Mouse (Mus musculus): ENCODE measurements around the gene Pdzk1. TPM values are rescaled to one million over a fixed set of nuclear protein-coding genes. Genes with fewer than 3 reads are reported as not detected.

The Pdzk1 gene
- polyA plus RNA-seq, 1 experiment, result 0.08 TPM

- Histone ChIP-seq H3K4me3 (no peak overlapping the region), H3K27me3 (ENCODE audit: control insufficient read depth, insufficient read depth, insufficient read length) (no peaks in the 10 kb centered on the region), H3ac (ENCODE audit: control insufficient read depth, insufficient read length) (no peak overlapping the region), H3K79me2 (ENCODE audit: control insufficient read depth, insufficient read depth) (no peaks in the 10 kb centered on the region), H3K4me2 (ENCODE audit: low read depth) (no peak overlapping the region), H3K36me3 (ENCODE audit: control insufficient read depth, insufficient read depth) (peaks cover 11% of the 10 kb centered on the region)
- TF ChIP-seq MYOD1 (IDR thresholded peaks at IDR 0.05; ENCODE audit: control insufficient read depth in 1 of 3, insufficient read length in 2 of 3, low read depth in 2 of 3) (no peak), USF1 (IDR thresholded peaks at IDR 0.05; ENCODE audit: low read depth) (no peak), REST (IDR thresholded peaks at IDR 0.05; ENCODE audit: insufficient read depth, insufficient read length) (no peak), MYOG (IDR thresholded peaks at IDR 0.05; ENCODE audit: control insufficient read depth in 1 of 3, insufficient read depth in 1 of 3, insufficient read length in 2 of 3, low read depth in 2 of 3) (no peak), POLR2A (IDR thresholded peaks at IDR 0.05; ENCODE audit: insufficient read length, low read depth) (no peak), MAX (IDR thresholded peaks at IDR 0.05; ENCODE audit: low read depth) (no peak), TCF12 (IDR thresholded peaks at IDR 0.05; ENCODE audit: insufficient read depth, poor library complexity, severe bottlenecking) (no peak), SRF (IDR thresholded peaks at IDR 0.05; ENCODE audit: control insufficient read depth, insufficient read length, low read depth) (no peak), CEBPB (IDR thresholded peaks at IDR 0.05; ENCODE audit: insufficient read depth, poor library complexity, severe bottlenecking) (no peak), POLR2AphosphoS2 (IDR thresholded peaks at IDR 0.05; ENCODE audit: insufficient read length, low read depth) (no peak), TCF3 (IDR thresholded peaks at IDR 0.05; ENCODE audit: insufficient read length, low read depth) (no peak), E2F4 (IDR thresholded peaks at IDR 0.05; ENCODE audit: insufficient read depth) (no peak)
Observed at GRCm38 (mm10) chr3:96880385-96880784, 51.3 kb downstream of the Pdzk1 start.

GRCm38 (mm10) chr3:96881557-96881956, 52.5 kb downstream of the Pdzk1 start:
- Histone ChIP-seq H3ac (ENCODE audit: control insufficient read depth, insufficient read length) (no peak overlapping the region), H3K4me3 (no peak overlapping the region), H3K4me2 (ENCODE audit: low read depth) (no peak overlapping the region), H3K79me2 (ENCODE audit: control insufficient read depth, insufficient read depth) (no peaks in the 10 kb centered on the region), H3K36me3 (ENCODE audit: control insufficient read depth, insufficient read depth) (peaks cover 11% of the 10 kb centered on the region), H3K27me3 (ENCODE audit: control insufficient read depth, insufficient read depth, insufficient read length) (no peaks in the 10 kb centered on the region)
- TF ChIP-seq POLR2AphosphoS2 (IDR thresholded peaks at IDR 0.05; ENCODE audit: insufficient read length, low read depth) (no peak), TCF12 (IDR thresholded peaks at IDR 0.05; ENCODE audit: insufficient read depth, poor library complexity, severe bottlenecking) (no peak), REST (IDR thresholded peaks at IDR 0.05; ENCODE audit: insufficient read depth, insufficient read length) (no peak), MYOD1 (IDR thresholded peaks at IDR 0.05; ENCODE audit: control insufficient read depth in 1 of 3, insufficient read length in 2 of 3, low read depth in 2 of 3) (no peak), E2F4 (IDR thresholded peaks at IDR 0.05; ENCODE audit: insufficient read depth) (no peak), USF1 (IDR thresholded peaks at IDR 0.05; ENCODE audit: low read depth) (no peak), CEBPB (IDR thresholded peaks at IDR 0.05; ENCODE audit: insufficient read depth, poor library complexity, severe bottlenecking) (no peak), SRF (IDR thresholded peaks at IDR 0.05; ENCODE audit: control insufficient read depth, insufficient read length, low read depth) (no peak), MAX (IDR thresholded peaks at IDR 0.05; ENCODE audit: low read depth) (no peak), MYOG (IDR thresholded peaks at IDR 0.05; ENCODE audit: control insufficient read depth in 1 of 3, insufficient read depth in 1 of 3, insufficient read length in 2 of 3, low read depth in 2 of 3) (no peak), TCF3 (IDR thresholded peaks at IDR 0.05; ENCODE audit: insufficient read length, low read depth) (no peak), POLR2A (IDR thresholded peaks at IDR 0.05; ENCODE audit: insufficient read length, low read depth) (no peak)

GRCm38 (mm10) chr3:96882061-96882849, 53.2 kb downstream of the Pdzk1 start:
- H3K79me2 ChIP-seq (ENCODE audit: control insufficient read depth, insufficient read depth), result no peaks in the 10 kb centered on the region
- H3ac ChIP-seq (ENCODE audit: control insufficient read depth, insufficient read length), result no peak overlapping the region
- peaks cover 8% of the 10 kb centered on the region for H3K36me3 ChIP-seq (ENCODE audit: control insufficient read depth, insufficient read depth)
- TF ChIP-seq E2F4 (IDR thresholded peaks at IDR 0.05; ENCODE audit: insufficient read depth) (no peak), MYOG (IDR thresholded peaks at IDR 0.05; ENCODE audit: control insufficient read depth in 1 of 3, insufficient read depth in 1 of 3, insufficient read length in 2 of 3, low read depth in 2 of 3) (no peak), POLR2AphosphoS2 (IDR thresholded peaks at IDR 0.05; ENCODE audit: insufficient read length, low read depth) (no peak), TCF3 (IDR thresholded peaks at IDR 0.05; ENCODE audit: insufficient read length, low read depth) (no peak), SRF (IDR thresholded peaks at IDR 0.05; ENCODE audit: control insufficient read depth, insufficient read length, low read depth) (no peak), TCF12 (IDR thresholded peaks at IDR 0.05; ENCODE audit: insufficient read depth, poor library complexity, severe bottlenecking) (no peak)
- no peak overlapping the region for H3K4me3 ChIP-seq
- no peaks in the 10 kb centered on the region for H3K27me3 ChIP-seq (ENCODE audit: control insufficient read depth, insufficient read depth, insufficient read length)
- no peak overlapping the region for H3K4me2 ChIP-seq (ENCODE audit: low read depth)

- Histone ChIP-seq H3K79me2 (ENCODE audit: control insufficient read depth, insufficient read depth) (no peaks in the 10 kb centered on the region), H3ac (ENCODE audit: control insufficient read depth, insufficient read length) (no peak overlapping the region), H3K36me3 (ENCODE audit: control insufficient read depth, insufficient read depth) (peaks cover 11% of the 10 kb centered on the region), H3K4me2 (ENCODE audit: low read depth) (no peak overlapping the region), H3K27me3 (ENCODE audit: control insufficient read depth, insufficient read depth, insufficient read length) (no peaks in the 10 kb centered on the region), H3K4me3 (no peak overlapping the region)
- TF ChIP-seq USF1 (IDR thresholded peaks at IDR 0.05; ENCODE audit: low read depth) (no peak), MYOD1 (IDR thresholded peaks at IDR 0.05; ENCODE audit: control insufficient read depth in 1 of 3, insufficient read length in 2 of 3, low read depth in 2 of 3) (no peak), POLR2A (IDR thresholded peaks at IDR 0.05; ENCODE audit: insufficient read length, low read depth) (no peak), REST (IDR thresholded peaks at IDR 0.05; ENCODE audit: insufficient read depth, insufficient read length) (no peak), TCF3 (IDR thresholded peaks at IDR 0.05; ENCODE audit: insufficient read length, low read depth) (no peak)
Observed at GRCm38 (mm10) chr3:96883690-96884089, 54.6 kb downstream of the Pdzk1 start.

Data from myocyte (in vitro differentiated cells).